Mouse (Mus musculus) erythroblast, embryonic 14.5 days (primary cell): ENCODE measurements around the gene 1600014C23Rik. TPM values are rescaled to one million over a fixed set of nuclear protein-coding genes. Genes with fewer than 3 reads are reported as not detected.

Experiments used
- H3K27me3 ChIP-seq: 2 replicates; pipeline ENCODE4 v1.6.1; 2012; ENCODE audit warnings: inconsistent platforms; ENCODE audit not compliant: control insufficient read depth
- H3K36me3 ChIP-seq: 2 replicates; pipeline ENCODE4 v1.6.1; 2012; ENCODE audit warnings: mild to moderate bottlenecking, inconsistent platforms; ENCODE audit not compliant: control insufficient read depth
- H3K4me1 ChIP-seq: 2 replicates; pipeline ENCODE4 v1.6.1; 2012; ENCODE audit warnings: inconsistent platforms; ENCODE audit not compliant: control insufficient read depth
- H3K4me3 ChIP-seq: replicated peaks from 2 replicates; pipeline ENCODE3; 2012; ENCODE audit warnings: moderate library complexity, mild to moderate bottlenecking, inconsistent platforms
- H3K9me3 ChIP-seq: 2 replicates; pipeline ENCODE4 v1.6.1; 2012; ENCODE audit warnings: low read length, inconsistent platforms, mixed read lengths; ENCODE audit not compliant: control insufficient read depth
- GATA1 ChIP-seq: IDR thresholded peaks from 2 replicates; pipeline ENCODE4 v1.6.1; 2012; ENCODE audit warnings: low read length, inconsistent platforms, mixed read lengths
- TAL1 ChIP-seq: IDR thresholded peaks from 3 replicates; pipeline ENCODE4 v1.6.1; 2012; ENCODE audit warnings: low read length, inconsistent platforms, mixed read lengths
- polyA plus RNA-seq: library from polyadenylated mRNA; stranded (reverse); fragments of >175 nt; gene quantifications from 2 replicates; pipeline ENCODE4 v1.2.3, GENCODE M21; 2012

The 1600014C23Rik gene
- not detected in 2 replicates for polyA plus RNA-seq

DNA sequence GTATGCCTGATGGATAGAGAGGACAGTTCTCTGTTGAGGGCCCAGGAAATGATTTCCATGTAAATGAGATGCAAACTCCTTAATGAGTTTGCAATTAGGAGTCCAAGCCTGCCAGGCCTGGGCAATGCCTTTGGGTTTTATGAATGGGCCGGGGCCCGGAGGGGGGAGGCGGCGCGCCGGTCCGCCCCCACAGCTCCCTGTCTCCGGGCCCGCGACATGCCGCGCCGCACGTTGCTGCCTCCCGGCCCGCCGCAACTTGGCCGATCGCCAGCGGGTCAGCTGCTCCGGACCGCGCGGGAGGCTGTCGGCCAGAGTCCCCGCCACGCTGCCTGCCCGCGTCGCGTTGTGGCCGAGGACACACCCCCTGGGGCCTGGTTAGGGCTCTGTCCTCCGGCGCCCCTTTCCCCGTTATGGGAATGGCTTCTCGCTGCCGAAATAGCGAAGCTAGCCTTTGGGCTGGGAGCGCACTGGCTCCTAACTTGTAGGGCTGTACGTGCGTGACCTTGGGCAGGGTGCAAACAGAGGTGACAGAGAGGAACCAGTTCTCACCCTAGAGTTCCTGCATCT, at the start of gene 1600014C23Rik:
Gene 1600014C23Rik, minus strand, starts transcription at position 110 of the 567 bp plus-strand sequence.
- Histone ChIP-seq H3K4me3 (peak within 1 kb of the TSS; percentile 10), H3K4me1 (peaks cover 45% of the 10 kb centered on the region), H3K9me3 (no peaks in the 10 kb centered on the region), H3K36me3 (no peaks in the 10 kb centered on the region), H3K27me3 (peaks cover 36% of the 10 kb centered on the region)
- TF ChIP-seq TAL1 (no peak), GATA1 (no peak)

DNA sequence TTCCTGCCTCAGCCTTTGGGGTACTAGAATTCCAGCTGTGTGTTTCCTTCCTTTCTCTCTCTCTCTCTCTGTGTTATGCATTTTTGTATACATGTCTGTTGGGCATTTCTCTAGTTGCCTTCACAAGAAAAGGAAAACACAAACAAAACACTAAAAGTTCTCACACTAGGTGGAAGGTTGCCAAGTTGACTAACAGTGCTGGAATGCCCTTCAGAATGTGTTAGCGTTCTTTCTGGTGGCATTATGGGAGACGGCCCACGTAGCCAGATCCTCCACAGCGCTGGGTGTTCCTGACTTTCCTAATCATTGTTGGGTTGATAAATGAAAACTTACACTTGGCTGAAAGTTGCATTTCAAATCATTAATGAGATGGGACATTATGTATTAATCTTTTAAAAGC, 44.8 kb upstream of the 1600014C23Rik start:
- H3K4me3 ChIP-seq = no peak overlapping the region
- no peaks in the 10 kb centered on the region for H3K27me3 ChIP-seq
- no peak for TF ChIP-seq TAL1
- no peak for TF ChIP-seq GATA1
- H3K4me1 ChIP-seq = no peaks in the 10 kb centered on the region
- no peaks in the 10 kb centered on the region for H3K36me3 ChIP-seq
- peaks cover 4% of the 10 kb centered on the region; the same call in 1 of the 2 replicates for H3K9me3 ChIP-seq

DNA sequence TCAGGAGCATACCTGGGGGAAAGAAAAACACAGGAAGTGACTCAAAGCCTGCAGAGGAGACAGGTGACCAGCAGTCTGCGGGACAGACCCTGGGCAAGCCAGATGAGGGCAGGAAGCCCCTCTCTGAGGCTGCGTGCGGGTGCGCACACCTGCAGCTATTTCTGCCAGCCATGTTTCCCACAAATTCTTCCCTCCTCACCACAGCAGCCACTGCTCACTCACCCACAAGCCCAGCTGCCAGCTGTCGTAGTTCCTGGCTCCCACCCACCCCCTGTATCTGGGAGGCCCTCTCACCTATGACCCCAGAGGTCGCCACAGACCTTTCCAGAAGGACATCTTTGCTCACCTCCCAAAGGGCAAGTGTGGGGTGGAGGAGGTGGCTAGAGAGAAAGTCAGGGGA, 43.8 kb upstream of the 1600014C23Rik start:
- H3K36me3 ChIP-seq = no peaks in the 10 kb centered on the region
- no peak overlapping the region for H3K4me3 ChIP-seq

DNA sequence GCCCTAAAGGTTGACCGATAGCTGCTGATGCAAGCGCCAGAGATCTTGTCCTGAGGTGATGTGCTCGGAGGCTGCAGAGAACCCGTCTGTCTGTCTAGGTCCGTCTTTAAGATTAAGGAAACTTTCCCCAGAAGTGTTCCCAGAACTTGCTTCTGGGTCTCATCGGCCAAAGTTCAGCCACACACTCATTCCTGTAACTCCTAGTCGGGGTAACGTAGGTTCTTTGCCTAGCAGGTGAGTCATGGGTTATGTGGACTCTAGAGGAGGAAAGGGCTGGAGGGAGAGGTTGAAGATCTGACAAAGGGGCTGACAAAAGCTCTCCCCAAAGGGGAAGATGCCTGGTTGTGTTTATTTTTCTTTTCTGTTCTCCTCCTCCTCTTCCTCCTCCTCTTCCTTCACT, 42.5 kb upstream of the 1600014C23Rik start:
- no peak for TF ChIP-seq TAL1
- no peak for TF ChIP-seq GATA1
- H3K4me1 ChIP-seq = no peaks in the 10 kb centered on the region

More for the DNA sequence above, 43.8 kb upstream of the 1600014C23Rik start:
- Histone ChIP-seq H3K4me1 (no peaks in the 10 kb centered on the region), H3K27me3 (no peaks in the 10 kb centered on the region), H3K9me3 (peaks cover 4% of the 10 kb centered on the region; the same call in 1 of the 2 replicates)
- no peak for TF ChIP-seq GATA1
- TF ChIP-seq TAL1 = no peak

DNA sequence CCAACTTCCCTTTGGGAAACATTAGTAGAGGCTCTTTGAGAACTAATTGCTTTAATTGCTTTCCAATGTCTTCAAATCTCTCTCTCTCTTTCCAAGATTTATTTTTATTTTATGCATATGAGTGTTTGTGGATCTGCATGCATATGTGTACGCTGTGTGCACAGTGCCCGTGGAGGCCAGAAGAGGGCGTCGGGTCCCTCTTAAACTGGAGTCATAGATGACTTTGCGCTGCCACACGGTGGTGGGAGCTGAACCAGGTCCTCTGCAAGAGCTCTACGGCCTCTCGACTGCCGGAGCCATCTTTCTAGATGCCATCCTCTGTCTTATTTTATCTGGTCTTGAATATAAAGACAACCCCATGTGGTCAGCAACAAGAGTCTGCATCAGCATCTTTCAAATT, 41.8 kb upstream of the 1600014C23Rik start:
- H3K4me3 ChIP-seq = no peak overlapping the region
- no peaks in the 10 kb centered on the region for H3K36me3 ChIP-seq
- H3K4me1 ChIP-seq = no peaks in the 10 kb centered on the region
- peaks cover 4% of the 10 kb centered on the region; the same call in 1 of the 2 replicates for H3K9me3 ChIP-seq
- no peaks in the 10 kb centered on the region for H3K27me3 ChIP-seq
- TF ChIP-seq GATA1 (no peak), TAL1 (no peak)

More for the DNA sequence above, 42.5 kb upstream of the 1600014C23Rik start:
- Histone ChIP-seq H3K36me3 (no peaks in the 10 kb centered on the region), H3K27me3 (no peaks in the 10 kb centered on the region), H3K9me3 (peaks cover 4% of the 10 kb centered on the region; the same call in 1 of the 2 replicates), H3K4me3 (no peak overlapping the region)

DNA sequence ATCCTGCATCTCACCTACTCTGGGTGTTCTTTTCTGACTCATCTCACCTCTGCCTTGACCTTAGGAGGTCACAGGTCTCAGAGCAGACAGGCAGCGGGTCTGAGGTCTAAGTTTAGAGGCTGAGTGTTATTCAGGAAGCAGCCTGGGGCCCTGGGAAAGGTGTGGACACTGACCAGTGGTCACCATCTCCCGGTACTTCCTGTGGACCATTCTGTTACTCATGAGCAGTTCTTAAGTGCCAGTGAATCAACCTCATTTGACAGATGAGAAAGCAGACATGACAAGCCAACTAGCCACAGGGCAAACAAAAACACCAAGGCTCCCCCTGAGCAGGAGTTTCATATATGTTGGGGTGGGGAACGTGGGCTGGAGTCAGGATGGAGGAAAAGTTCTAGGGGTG, 38.9 kb upstream of the 1600014C23Rik start:
- Histone ChIP-seq H3K4me3 (no peak overlapping the region), H3K36me3 (no peaks in the 10 kb centered on the region), H3K4me1 (peaks cover 4% of the 10 kb centered on the region), H3K9me3 (no peaks in the 10 kb centered on the region), H3K27me3 (no peaks in the 10 kb centered on the region; the same call in 1 of the 2 replicates)
- TF ChIP-seq TAL1 = no peak
- TF ChIP-seq GATA1 = no peak

DNA sequence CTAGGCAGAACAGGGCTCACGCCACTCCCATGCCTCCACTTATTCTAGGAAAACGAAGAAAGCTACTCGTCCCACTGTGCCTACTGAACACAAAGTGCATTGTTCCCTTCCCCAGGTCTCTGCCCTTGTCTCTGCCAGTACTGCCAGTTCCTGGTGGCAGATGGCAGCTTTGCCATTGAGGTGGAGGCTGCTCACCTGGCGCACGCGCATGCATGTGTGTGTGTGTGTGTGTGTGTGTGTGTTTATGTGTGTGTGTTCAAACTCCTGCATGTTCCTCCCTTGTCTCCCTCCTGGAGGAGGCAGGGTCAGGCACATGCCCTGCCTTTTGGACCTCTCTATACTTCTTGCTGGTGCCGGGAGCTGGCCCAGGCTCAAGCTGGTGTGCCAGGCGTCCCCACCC, 38.5 kb upstream of the 1600014C23Rik start:
- H3K27me3 ChIP-seq = no peaks in the 10 kb centered on the region; the same call in 1 of the 2 replicates
- H3K4me3 ChIP-seq = no peak overlapping the region
- H3K36me3 ChIP-seq = no peaks in the 10 kb centered on the region
- no peak for TF ChIP-seq GATA1
- TF ChIP-seq TAL1 = no peak
- H3K4me1 ChIP-seq = peaks cover 9% of the 10 kb centered on the region
- no peaks in the 10 kb centered on the region for H3K9me3 ChIP-seq

DNA sequence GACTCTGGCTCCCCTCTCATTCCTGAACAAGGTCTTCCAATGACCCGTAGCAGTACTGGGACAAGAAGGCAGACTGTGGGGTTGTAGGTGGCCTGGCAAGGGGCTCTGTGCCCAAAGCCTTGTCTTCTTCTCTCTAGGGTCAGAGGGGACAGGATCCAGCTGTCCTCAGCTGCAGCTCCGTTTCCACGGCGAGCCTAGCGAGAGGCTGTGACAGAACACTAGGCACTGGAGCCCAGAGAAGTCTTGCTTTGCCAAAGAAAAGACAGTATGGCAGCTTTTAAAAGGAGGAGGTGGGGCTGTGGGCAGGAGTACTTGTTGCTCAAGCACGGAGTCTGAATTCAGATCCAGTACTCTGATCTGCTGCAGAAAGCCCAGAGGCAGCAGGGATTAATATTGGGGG, 36.8 kb upstream of the 1600014C23Rik start:
- peaks cover 16% of the 10 kb centered on the region for H3K4me1 ChIP-seq
- no peaks in the 10 kb centered on the region for H3K9me3 ChIP-seq
- no peaks in the 10 kb centered on the region for H3K36me3 ChIP-seq
- H3K27me3 ChIP-seq = no peaks in the 10 kb centered on the region; the same call in 1 of the 2 replicates
- H3K4me3 ChIP-seq = no peak overlapping the region
- TF ChIP-seq GATA1 (no peak), TAL1 (no peak)

DNA sequence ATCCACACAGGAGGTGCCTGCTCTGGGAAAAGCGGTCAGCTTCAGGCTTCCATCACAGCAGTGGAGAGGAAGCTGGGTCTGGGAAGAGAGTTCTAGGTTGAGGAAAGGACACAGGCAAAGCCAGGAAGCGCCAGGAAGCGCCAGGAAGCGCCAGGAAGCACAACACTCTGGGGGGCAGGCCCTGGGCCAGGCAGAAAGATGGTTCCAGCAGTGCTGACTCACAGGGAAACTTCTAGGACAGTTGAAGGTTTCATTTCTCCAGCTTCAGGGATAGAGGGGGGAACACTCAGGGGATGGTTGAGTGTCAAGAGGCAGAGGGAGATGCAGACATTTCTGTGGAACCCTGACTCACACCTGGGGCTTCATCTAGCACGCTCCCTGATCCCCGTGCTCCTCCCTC, 36.2 kb upstream of the 1600014C23Rik start:
- no peaks in the 10 kb centered on the region for H3K9me3 ChIP-seq
- no peaks in the 10 kb centered on the region for H3K36me3 ChIP-seq
- no peak overlapping the region for H3K4me3 ChIP-seq
- TF ChIP-seq TAL1 = no peak
- TF ChIP-seq GATA1 = no peak
- H3K4me1 ChIP-seq = peaks cover 16% of the 10 kb centered on the region
- H3K27me3 ChIP-seq = no peaks in the 10 kb centered on the region; the same call in 1 of the 2 replicates

DNA sequence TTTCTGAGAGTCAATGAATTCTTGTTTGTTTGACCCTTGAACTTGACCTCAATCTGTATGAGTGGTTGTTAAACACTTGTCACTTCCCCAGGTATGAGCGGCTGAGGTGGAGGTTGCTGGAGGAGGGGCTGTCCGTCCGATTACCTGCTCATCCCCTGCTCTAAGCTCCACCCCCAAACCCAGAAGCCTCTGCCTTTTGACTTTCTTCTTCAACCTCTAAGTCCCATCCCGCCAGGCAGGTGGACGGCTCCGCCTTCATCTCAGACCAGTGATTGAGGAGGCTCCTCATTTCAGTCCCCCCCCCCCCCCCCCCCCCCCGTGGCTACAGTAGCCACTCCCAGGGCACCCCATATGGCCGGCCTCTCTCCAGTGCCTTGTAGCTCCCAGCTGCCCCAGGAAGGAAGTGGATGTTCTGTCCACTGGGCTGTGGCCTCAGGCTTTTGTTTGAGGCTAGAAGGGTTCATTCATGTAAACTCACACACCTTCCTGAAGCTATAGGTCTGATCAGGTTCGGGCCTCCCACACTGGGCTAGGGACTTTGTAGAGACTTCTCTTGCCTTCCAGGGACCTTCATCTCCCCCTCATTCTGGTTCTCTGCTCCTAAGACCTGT, 34.0 kb upstream of the 1600014C23Rik start:
- Histone ChIP-seq H3K27me3 (no peaks in the 10 kb centered on the region; the same call in 1 of the 2 replicates), H3K9me3 (no peaks in the 10 kb centered on the region), H3K4me1 (peaks cover 16% of the 10 kb centered on the region), H3K36me3 (no peaks in the 10 kb centered on the region), H3K4me3 (peak overlapping the region; percentile 54)
- no peak for TF ChIP-seq GATA1
- no peak for TF ChIP-seq TAL1
